Comparison of ENCODE assay signal across 13 mouse cellular contexts in the genomic region with DNA sequence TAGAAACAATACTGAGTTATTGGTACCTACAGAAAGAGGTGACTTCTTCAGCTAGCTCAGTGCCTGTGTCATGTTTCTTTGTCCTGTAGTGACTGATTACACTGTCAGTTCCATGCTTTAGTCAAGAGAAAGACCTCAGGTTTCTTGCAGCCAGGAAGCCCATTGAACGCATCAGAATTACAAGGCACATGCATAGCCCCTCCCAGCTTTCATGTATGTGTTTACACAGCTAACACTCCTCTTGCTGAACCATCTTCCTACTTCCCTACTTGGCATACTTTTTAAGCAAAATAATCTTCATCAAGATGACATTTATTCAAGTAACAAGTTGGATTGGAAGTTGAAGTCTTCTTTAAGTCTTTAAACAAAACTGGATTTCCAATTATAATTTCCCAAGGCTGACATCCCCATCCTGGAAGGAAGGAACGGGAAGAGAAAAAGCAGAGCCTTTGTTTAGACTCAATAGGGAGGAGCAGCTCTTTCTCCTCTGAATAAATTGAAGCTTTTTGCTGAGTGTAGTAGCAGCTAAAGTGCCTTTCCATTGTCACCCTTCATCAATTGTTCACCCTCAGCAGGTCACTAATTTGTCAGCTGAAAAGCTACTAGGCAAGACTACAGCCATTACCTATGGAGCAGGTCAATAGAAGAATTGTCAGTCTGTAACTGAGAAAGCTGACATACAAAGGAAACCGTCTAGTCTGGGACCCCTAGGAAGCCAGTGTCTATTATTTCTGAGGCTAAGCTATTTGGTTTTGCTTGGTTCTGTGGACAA. TPM values are rescaled to one million over a fixed set of nuclear protein-coding genes. Genes with fewer than 3 reads are reported as not detected.
DNase-seq lines count a peak whose midpoint lies in the region; ATAC-seq and TF ChIP-seq lines count a peak whose summit lies in the region.
"Had no signal": no experiment of that assay in that cellular context is flagged by ENCODE, and none has a peak within 500 bp of the region (broad histone marks: within the 10 kb centered on the region; RNA-seq: fewer than 3 reads in every experiment).

No protein-coding gene starts in this region.

- no peaks in the 10 kb centered on the region for H3K36me3 ChIP-seq in forebrain, postnatal 0 days (ENCODE audit: insufficient read depth)
- H3K36me3 ChIP-seq in midbrain, embryonic 15.5 days (replicated peaks), result no peaks in the 10 kb centered on the region
- H3K36me3 ChIP-seq in intestine, embryonic 15.5 days, result no peaks in the 10 kb centered on the region
- H3K36me3 ChIP-seq: embryonic facial prominence, embryonic 12.5 days had no signal

- no peak overlapping the region for H3K4me2 ChIP-seq in forebrain, postnatal 0 days (ENCODE audit: low read depth)
- no peak overlapping the region for H3K4me2 ChIP-seq in midbrain, embryonic 15.5 days
- no peak overlapping the region for H3K4me2 ChIP-seq in intestine, embryonic 15.5 days (replicated peaks)
- H3K4me2 ChIP-seq: embryonic facial prominence, embryonic 12.5 days had no signal

- no peaks in the 10 kb centered on the region for H3K9me3 ChIP-seq in forebrain, postnatal 0 days (ENCODE audit: low read length)
- no peaks in the 10 kb centered on the region for H3K9me3 ChIP-seq in midbrain, embryonic 15.5 days
- no peaks in the 10 kb centered on the region for H3K9me3 ChIP-seq in intestine, embryonic 15.5 days
- H3K9me3 ChIP-seq: embryonic facial prominence, embryonic 12.5 days had no signal

- 4% methylated on average over 3 of the region's 3 CpGs for WGBS in forebrain, postnatal 0 days
- 5% methylated on average over 3 of the region's 3 CpGs for WGBS in midbrain, embryonic 15.5 days
- 28% methylated on average over 3 of the region's 3 CpGs for WGBS in intestine, embryonic 15.5 days

- no peak overlapping the region for H3K9ac ChIP-seq in forebrain, postnatal 0 days
- no peak overlapping the region for H3K9ac ChIP-seq in midbrain, embryonic 15.5 days
- no peak overlapping the region for H3K9ac ChIP-seq in intestine, embryonic 15.5 days
- H3K9ac ChIP-seq: embryonic facial prominence, embryonic 12.5 days had no signal

- ATAC-seq in forebrain, postnatal 0 days, result peak; percentile 73; the same call in 1 of the 2 replicates
- peak; percentile 71 for ATAC-seq in midbrain, embryonic 15.5 days (replicated peaks)
- ATAC-seq in intestine, embryonic 15.5 days, result no peak
- ATAC-seq: inflammation-experienced regulatory T-cells, adult 6 months had no signal

- H3K4me3 ChIP-seq in forebrain, postnatal 0 days (ENCODE audit: low read depth, low read length), result no peak overlapping the region
- no peak overlapping the region for H3K4me3 ChIP-seq in midbrain, embryonic 15.5 days
- H3K4me3 ChIP-seq in intestine, embryonic 15.5 days (replicated peaks), result no peak overlapping the region
- H3K4me3 ChIP-seq: embryonic facial prominence, embryonic 12.5 days had no signal

- H3K27me3 ChIP-seq in forebrain, postnatal 0 days (ENCODE audit: insufficient read depth, low read length), result no peaks in the 10 kb centered on the region
- no peaks in the 10 kb centered on the region for H3K27me3 ChIP-seq in midbrain, embryonic 15.5 days (replicated peaks)
- H3K27me3 ChIP-seq in intestine, embryonic 15.5 days (replicated peaks), result no peaks in the 10 kb centered on the region
- H3K27me3 ChIP-seq: embryonic facial prominence, embryonic 12.5 days had no signal

- DNase-seq in ZHBTc4 (ENCODE audit: low read depth, low spot score), result peak; percentile 53
- DNase-seq in embryo, embryonic 10.5 days (ENCODE audit: low spot score), result peak; percentile 46
- no peak for DNase-seq in forebrain, postnatal 0 days
- DNase-seq in right cerebral cortex, postnatal 36 days (ENCODE audit: low spot score in 2 of 2), result no peak
- no peak for DNase-seq in lung, postnatal 36 days
- DNase-seq: cerebellum, adult 9-10 months; liver; lung, adult 2 months; thymus, adult 18-20 months had no signal

- TF ChIP-seq CTCF in forebrain, postnatal 0 days (IDR thresholded peaks at IDR 0.05; ENCODE audit: low read depth), result no peak

- H3K27ac ChIP-seq in forebrain, postnatal 0 days (ENCODE audit: low read depth, low read length), result no peak overlapping the region
- H3K27ac ChIP-seq in midbrain, embryonic 15.5 days, result no peak overlapping the region
- no peak overlapping the region for H3K27ac ChIP-seq in intestine, embryonic 15.5 days
- H3K27ac ChIP-seq: embryonic facial prominence, embryonic 12.5 days had no signal

- no peaks in the 10 kb centered on the region; the same call in 1 of the 2 replicates for H3K4me1 ChIP-seq in forebrain, postnatal 0 days (ENCODE audit: insufficient read depth)
- H3K4me1 ChIP-seq in midbrain, embryonic 15.5 days, result 0 out of 2 replicates have a peak, but pooled peaks cover 7% of the 10 kb centered on the region
- no peaks in the 10 kb centered on the region for H3K4me1 ChIP-seq in intestine, embryonic 15.5 days (replicated peaks)
- H3K4me1 ChIP-seq: embryonic facial prominence, embryonic 12.5 days had no signal

RNA-seq across cellular contexts. Expression of gene Rbm8a2, which starts 34.8 kb away (rescaled TPM):
- 0.33 TPM in 1 of 2 replicates, not detected in the other for total RNA-seq in forebrain, postnatal 0 days (2014; rRNA removed)
- 0.34 and 0.57 TPM in 2 replicates for polyA plus RNA-seq in forebrain, postnatal 0 days (2015; fragmentation: Nextera tagmentation; extraction: Ambion mirVana)
- 0.34 and 0.54 TPM in 2 replicates for polyA plus RNA-seq in midbrain, embryonic 15.5 days (2015; fragmentation: Nextera tagmentation; extraction: Ambion mirVana)
- 0.33 and 0.74 TPM in 2 replicates for polyA plus RNA-seq in intestine, embryonic 15.5 days (2015; fragmentation: Nextera tagmentation; extraction: Ambion mirVana)
- polyA plus RNA-seq: lung, adult 2 months had no signal

Comparison
In these comparisons a context has a peak if more than half of its experiments do, and no peak if none do; other contexts are left out.
1. DNase-seq: peak in ZHBTc4 (single experiment) and embryo, embryonic 10.5 days (single experiment); none in forebrain, postnatal 0 days (single experiment), right cerebral cortex, postnatal 36 days (0 of 2) and lung, postnatal 36 days (single experiment).